In genomic region chr2:76068155-76068554, GRCm38 (mm10) we compare ENCODE assay signal across 20 mouse cellular contexts.
DNase-seq lines count a peak whose midpoint lies in the region; ATAC-seq and TF ChIP-seq lines count a peak whose summit lies in the region.
"Had no signal": no experiment of that assay in that cellular context is flagged by ENCODE, and none has a peak within 500 bp of the region (broad histone marks: within the 10 kb centered on the region; RNA-seq: fewer than 3 reads in every experiment).

No protein-coding gene starts in this region.

- H3K9ac ChIP-seq in kidney, postnatal 0 days (ENCODE audit: low read depth, low read length) = no peak overlapping the region
- H3K9ac ChIP-seq in limb, embryonic 12.5 days (replicated peaks) = no peak overlapping the region
- no peak overlapping the region for H3K9ac ChIP-seq in neural tube, embryonic 13.5 days
- H3K9ac ChIP-seq: heart, embryonic 13.5 days had no signal

- no peak for TF ChIP-seq CTCF in kidney, postnatal 0 days (IDR thresholded peaks at IDR 0.05; ENCODE audit: low read depth)

- 29% methylated on average over 10 of the region's 10 CpGs for WGBS in kidney, postnatal 0 days
- WGBS in limb, embryonic 12.5 days = 22% methylated on average over 10 of the region's 10 CpGs
- 23% methylated on average over 10 of the region's 10 CpGs for WGBS in neural tube, embryonic 13.5 days

- ATAC-seq in kidney, postnatal 0 days (replicated peaks; ENCODE audit: low FRiP score, low read depth) = no peak
- no peak for ATAC-seq in limb, embryonic 12.5 days (ENCODE audit: insufficient number of reproducible peaks, insufficient read depth, low FRiP score, low TSS enrichment, low read depth)
- no peak for ATAC-seq in neural tube, embryonic 13.5 days (ENCODE audit: low read depth)

- peak; percentile 61 for DNase-seq in heart, adult 11 months
- DNase-seq in heart, postnatal 36 days = no peak
- DNase-seq in kidney, postnatal 0 days (ENCODE audit: low spot score) = peak; percentile 50
- DNase-seq in kidney, adult 8-10 months = no peak
- DNase-seq in adrenal gland, postnatal 36 days = no peak
- DNase-seq in adrenal gland, adult 18-20 months (ENCODE audit: low spot score in 2 of 2) = no peak
- DNase-seq: adrenal gland, adult 2 months; cerebellum, postnatal 10 days; embryo, embryonic 11 days; gastrocnemius, postnatal 36 days; heart, postnatal 4 days; kidney, postnatal 10 days; liver; lung, adult 18-20 months; lung, postnatal 36 days had no signal

- H3K36me3 ChIP-seq in kidney, postnatal 0 days (ENCODE audit: insufficient read depth, low read length) = no peaks in the 10 kb centered on the region
- H3K36me3 ChIP-seq in limb, embryonic 12.5 days = no peaks in the 10 kb centered on the region
- no peaks in the 10 kb centered on the region for H3K36me3 ChIP-seq in neural tube, embryonic 13.5 days
- H3K36me3 ChIP-seq: heart, embryonic 13.5 days had no signal

- H3K4me2 ChIP-seq in kidney, postnatal 0 days (ENCODE audit: low read length) = peak overlapping the region; percentile 45; the same call in 1 of the 2 replicates
- H3K4me2 ChIP-seq in limb, embryonic 12.5 days = peak overlapping the region; percentile 49; the same call in 1 of the 2 replicates
- H3K4me2 ChIP-seq in neural tube, embryonic 13.5 days = peak overlapping the region; percentile 13; the same call in 1 of the 2 replicates

- no peaks in the 10 kb centered on the region for H3K9me3 ChIP-seq in kidney, postnatal 0 days (replicated peaks; ENCODE audit: low read length)
- H3K9me3 ChIP-seq in limb, embryonic 12.5 days = no peaks in the 10 kb centered on the region
- no peaks in the 10 kb centered on the region for H3K9me3 ChIP-seq in neural tube, embryonic 13.5 days
- H3K9me3 ChIP-seq: heart, embryonic 13.5 days had no signal

- H3K27me3 ChIP-seq in kidney, postnatal 0 days (ENCODE audit: insufficient read depth, low read length) = no peaks in the 10 kb centered on the region
- H3K27me3 ChIP-seq in limb, embryonic 12.5 days = 0 out of 2 replicates have a peak, but pooled peaks cover 2% of the 10 kb centered on the region
- no peaks in the 10 kb centered on the region for H3K27me3 ChIP-seq in neural tube, embryonic 13.5 days
- H3K27me3 ChIP-seq: CH12.LX; heart, embryonic 13.5 days had no signal

- H3K27ac ChIP-seq in kidney, postnatal 0 days = no peak overlapping the region
- H3K27ac ChIP-seq in limb, embryonic 12.5 days = peak overlapping the region; percentile 56
- peak overlapping the region; percentile 92 for H3K27ac ChIP-seq in neural tube, embryonic 13.5 days (replicated peaks)
- H3K27ac ChIP-seq: heart, embryonic 13.5 days; left cerebral cortex, adult 2 months had no signal

- H3K4me1 ChIP-seq in kidney, postnatal 0 days (replicated peaks; ENCODE audit: insufficient read depth, low read length) = peaks cover 10% of the 10 kb centered on the region; the same call in 1 of the 2 replicates
- peaks cover 37% of the 10 kb centered on the region for H3K4me1 ChIP-seq in limb, embryonic 12.5 days (replicated peaks)
- H3K4me1 ChIP-seq in neural tube, embryonic 13.5 days (replicated peaks) = peaks cover 34% of the 10 kb centered on the region

- no peak overlapping the region for H3K4me3 ChIP-seq in kidney, postnatal 0 days (replicated peaks; ENCODE audit: low read depth, low read length)
- H3K4me3 ChIP-seq in limb, embryonic 12.5 days (replicated peaks) = no peak overlapping the region
- H3K4me3 ChIP-seq in neural tube, embryonic 13.5 days = no peak overlapping the region
- H3K4me3 ChIP-seq: heart, embryonic 13.5 days; left cerebral cortex, adult 2 months had no signal

- intact Hi-C loops in heart, postnatal 36 days (cut with DNase I) = no loop called here

Comparison
In these comparisons a context has a peak if more than half of its experiments do, and no peak if none do; other contexts are left out.
1. DNase-seq: peak in heart, adult 11 months (single experiment) and kidney, postnatal 0 days (single experiment); none in heart, postnatal 36 days (0 of 2), kidney, adult 8-10 months (0 of 2), adrenal gland, postnatal 36 days (0 of 2) and adrenal gland, adult 18-20 months (0 of 2).
2. Peak in every context shown above with its lines, with median percentiles within 50 percentile points of each other: H3K4me2 ChIP-seq.